Mouse (Mus musculus): ENCODE measurements at regions not wholly inside any gene's neighbourhood (a gene's known extent, or its start where the extent isn't known, plus 50 kb on each side); places are given as distances from the start of the nearest gene placed in this dataset.

DNA sequence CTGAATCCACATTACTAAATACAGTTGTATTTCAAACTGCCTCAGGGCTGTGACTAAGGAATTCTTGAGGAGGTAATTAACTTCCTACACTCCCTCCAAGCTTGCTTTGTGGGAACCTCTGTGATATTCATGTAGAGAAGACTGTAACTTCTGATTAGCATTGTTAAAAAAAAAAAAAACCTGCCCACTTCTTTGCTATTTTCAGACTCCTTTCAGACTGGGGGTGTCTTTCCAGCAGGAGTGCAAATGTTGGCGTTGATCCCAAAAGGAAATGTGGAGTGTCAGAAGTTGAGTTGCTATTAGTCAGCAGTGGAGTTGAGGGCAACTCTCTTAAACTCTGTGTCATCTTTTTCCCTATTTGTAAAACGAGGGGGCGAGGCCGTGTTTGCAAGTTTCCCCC is 369.0 kb upstream of the Npsr1 start:
- 85% methylated on average over 4 of the region's 4 CpGs for WGBS
- Histone ChIP-seq H3K9me3 (no peaks in the 10 kb centered on the region), H3K27me3 (ENCODE audit: insufficient read depth, poor library complexity, severe bottlenecking) (no peaks in the 10 kb centered on the region), H3K36me3 (no peaks in the 10 kb centered on the region), H3K4me3 (no peak overlapping the region), H3K4me1 (replicated peaks) (no peaks in the 10 kb centered on the region), H3K27ac (no peak overlapping the region)
- no peak for DNase-seq (ENCODE audit: low spot score)

DNA sequence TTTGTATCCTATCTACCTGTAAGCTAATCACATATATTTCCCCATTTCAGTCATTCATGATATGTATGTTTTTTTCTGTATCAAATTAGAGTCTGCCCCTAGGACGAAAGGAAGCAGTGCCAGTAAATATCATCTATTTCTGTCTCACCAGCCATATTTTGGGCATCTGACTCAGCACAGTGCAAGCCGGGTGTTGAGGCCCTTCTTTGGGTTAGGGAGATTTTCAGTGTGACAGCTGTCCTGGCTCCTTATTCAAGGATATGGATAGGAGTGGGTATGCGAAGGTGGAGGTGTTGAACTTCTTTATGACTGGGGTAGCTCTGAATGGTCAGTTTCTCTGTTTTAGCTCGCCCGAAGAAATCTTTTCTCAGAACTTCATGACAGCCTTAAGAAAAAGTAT is 345.3 kb upstream of the Npsr1 start:
- DNase-seq (ENCODE audit: low spot score), result no peak
- WGBS, result 89% methylated on average over 5 of the region's 5 CpGs
- no peaks in the 10 kb centered on the region for H3K36me3 ChIP-seq
- H3K4me1 ChIP-seq (replicated peaks), result no peaks in the 10 kb centered on the region
- H3K27me3 ChIP-seq (ENCODE audit: insufficient read depth, poor library complexity, severe bottlenecking), result no peaks in the 10 kb centered on the region
- no peaks in the 10 kb centered on the region for H3K9me3 ChIP-seq
- no peak overlapping the region for H3K4me3 ChIP-seq
- H3K27ac ChIP-seq, result no peak overlapping the region

DNA sequence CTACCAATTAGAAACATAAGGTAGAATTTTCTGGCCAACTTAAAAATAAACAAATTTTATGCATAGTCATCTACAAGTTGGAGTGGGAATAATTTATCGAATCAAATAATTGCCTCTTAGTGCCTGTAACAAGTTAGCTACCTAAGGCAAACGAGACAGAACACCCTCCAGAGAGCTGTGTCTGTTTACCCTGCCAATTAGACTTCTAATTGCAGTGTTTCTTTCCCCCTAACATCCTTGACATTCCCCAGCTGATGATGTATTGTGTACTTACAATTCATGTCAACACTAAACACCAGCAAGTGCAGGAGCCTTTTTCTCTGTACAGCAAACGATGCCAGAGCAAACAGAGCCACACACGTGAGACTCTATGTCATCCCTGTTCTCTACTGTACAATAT is 311.1 kb upstream of the Npsr1 start:
- H3K9me3 ChIP-seq, result no peaks in the 10 kb centered on the region
- no peak overlapping the region for H3K4me3 ChIP-seq
- WGBS, result 67% methylated on average over 4 of the region's 4 CpGs
- no peaks in the 10 kb centered on the region for H3K36me3 ChIP-seq
- no peak for DNase-seq (ENCODE audit: low spot score)
- no peaks in the 10 kb centered on the region for H3K27me3 ChIP-seq (ENCODE audit: insufficient read depth, poor library complexity, severe bottlenecking)
- no peak overlapping the region for H3K27ac ChIP-seq
- H3K4me1 ChIP-seq (replicated peaks), result no peaks in the 10 kb centered on the region

Measured in hindbrain, embryonic 10.5 days (tissue).